Mouse (Mus musculus) small intestine, adult 2 months (tissue): ENCODE measurements at regions not wholly inside any gene's neighbourhood (a gene's known extent, or its start where the extent isn't known, plus 50 kb on each side); places are given as distances from the start of the nearest gene placed in this dataset.

Experiments
- H3K27ac ChIP-seq: fragments of 200-500 bp; 2 replicates; pipeline ENCODE4 v1.5.1; 2012; ENCODE audit warnings: low read depth, low read length, control low read depth, inconsistent platforms; ENCODE audit not compliant: insufficient read depth
- H3K27me3 ChIP-seq: fragments of 200-500 bp; 2 replicates; pipeline ENCODE4 v1.6.1; 2012; ENCODE audit warnings: mild to moderate bottlenecking, moderate library complexity, low read length, inconsistent platforms; ENCODE audit not compliant: control insufficient read depth, insufficient read depth
- H3K36me3 ChIP-seq: fragments of 200-500 bp; 2 replicates; pipeline ENCODE4 v1.6.1; 2012; ENCODE audit warnings: mild to moderate bottlenecking, low read length, control low read depth, inconsistent platforms; ENCODE audit not compliant: control insufficient read depth, insufficient read depth
- H3K4me1 ChIP-seq: fragments of 200-500 bp; 2 replicates; pipeline ENCODE4 v1.6.1; 2012; ENCODE audit warnings: low read length, inconsistent platforms, mixed read lengths; ENCODE audit not compliant: control insufficient read depth, insufficient read depth, insufficient read length
- H3K4me3 ChIP-seq: fragments of 200-500 bp; 2 replicates; pipeline ENCODE4 v1.5.1; 2012; ENCODE audit warnings: low read depth, mild to moderate bottlenecking, control low read depth, inconsistent platforms, low read length, moderate library complexity
- CTCF ChIP-seq: fragments of 200-500 bp; IDR thresholded peaks from 2 replicates; pipeline ENCODE4 v1.5.1; 2012; ENCODE audit warnings: low read depth, mild to moderate bottlenecking, control low read depth, inconsistent platforms, low read length, moderate library complexity, mixed read lengths; ENCODE audit not compliant: insufficient replicate concordance, insufficient read length; ENCODE audit errors: extremely low read depth
- POLR2A ChIP-seq: fragments of 200-500 bp; IDR thresholded peaks from 2 replicates; pipeline ENCODE4 v1.6.1; 2012; ENCODE audit warnings: low read depth, mild to moderate bottlenecking, control low read depth, inconsistent platforms, low read length, moderate library complexity
- WGBS: fragments of 180-500 bp; shearing (Covaris S2); methylation state at CpG from one replicate; pipeline ENCODE4 v1.1.7; 2018; 5-methylcytosine and 5-hydroxymethylcytosine counted together

DNA sequence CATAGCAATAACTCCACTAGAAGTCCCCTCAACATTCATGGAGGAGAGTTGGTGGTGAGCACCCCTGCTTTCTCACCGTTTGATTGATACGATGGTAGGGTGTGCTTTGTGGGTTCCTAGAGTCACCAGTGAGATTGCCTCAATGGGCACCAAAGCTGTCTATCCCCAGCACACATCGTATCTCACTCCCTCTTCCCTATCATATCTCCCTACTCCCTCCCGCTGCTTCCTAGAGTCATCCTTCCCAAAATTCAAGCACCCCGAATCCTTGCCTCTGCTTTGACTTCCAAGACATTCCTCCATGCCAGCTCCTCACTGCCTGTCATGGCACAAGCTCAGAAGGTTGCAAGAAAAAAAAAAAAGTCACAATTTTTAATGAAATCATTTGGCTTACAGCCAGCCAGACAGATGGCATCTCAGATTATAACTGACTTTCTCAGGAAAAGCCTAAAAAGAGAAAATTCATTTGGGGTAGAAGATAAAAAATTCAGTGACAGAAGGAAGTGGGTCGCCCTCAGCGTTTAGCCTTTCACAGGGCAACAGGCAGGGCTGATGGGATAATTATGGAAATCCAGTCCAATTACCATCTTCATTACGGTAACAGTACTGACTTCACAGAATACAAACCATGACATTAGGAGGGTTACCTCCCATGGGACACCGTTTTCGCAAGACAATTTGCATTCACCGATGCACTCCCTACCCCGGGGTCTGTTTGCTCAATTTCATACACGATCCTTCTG is 114.3 kb downstream of the Drd1 start:
- H3K36me3 ChIP-seq, result no peaks in the 10 kb centered on the region
- H3K4me3 ChIP-seq, result no peak overlapping the region
- no peak for TF ChIP-seq CTCF
- TF ChIP-seq POLR2A, result no peak
- WGBS, result 86% methylated on average over 13 of the region's 13 CpGs
- no peak overlapping the region for H3K27ac ChIP-seq
- no peaks in the 10 kb centered on the region for H3K27me3 ChIP-seq
- no peaks in the 10 kb centered on the region for H3K4me1 ChIP-seq

DNA sequence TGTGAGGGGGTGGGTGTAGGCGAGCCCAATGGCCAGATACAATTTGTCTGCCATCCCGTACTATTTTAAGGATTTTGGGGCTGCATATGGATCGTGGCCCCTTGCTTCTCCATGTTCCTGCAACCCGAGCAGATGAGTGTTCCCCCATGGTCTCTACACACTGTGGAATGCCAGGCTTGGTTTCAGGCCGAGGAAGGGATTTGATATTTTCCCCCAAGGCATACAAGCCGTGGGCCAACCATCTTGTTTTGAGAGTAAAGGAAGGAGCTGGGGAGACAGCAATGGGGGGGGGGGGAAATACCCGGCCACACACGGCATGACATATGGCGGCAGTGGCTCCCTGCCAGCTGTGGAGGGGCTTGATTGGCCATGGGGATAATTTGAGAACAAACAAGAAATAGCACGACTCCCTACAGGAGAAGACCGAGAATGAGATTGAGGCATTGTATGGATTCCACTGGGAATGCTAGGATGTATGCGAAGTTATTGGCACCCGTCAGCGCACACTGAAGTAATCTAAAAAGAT is 120.3 kb downstream of the Drd1 start:
- Histone ChIP-seq H3K27me3 (no peaks in the 10 kb centered on the region), H3K4me3 (no peak overlapping the region), H3K27ac (no peak overlapping the region), H3K36me3 (no peaks in the 10 kb centered on the region), H3K4me1 (no peaks in the 10 kb centered on the region)
- 85% methylated on average over 14 of the region's 14 CpGs for WGBS
- TF ChIP-seq CTCF, result no peak
- no peak for TF ChIP-seq POLR2A

DNA sequence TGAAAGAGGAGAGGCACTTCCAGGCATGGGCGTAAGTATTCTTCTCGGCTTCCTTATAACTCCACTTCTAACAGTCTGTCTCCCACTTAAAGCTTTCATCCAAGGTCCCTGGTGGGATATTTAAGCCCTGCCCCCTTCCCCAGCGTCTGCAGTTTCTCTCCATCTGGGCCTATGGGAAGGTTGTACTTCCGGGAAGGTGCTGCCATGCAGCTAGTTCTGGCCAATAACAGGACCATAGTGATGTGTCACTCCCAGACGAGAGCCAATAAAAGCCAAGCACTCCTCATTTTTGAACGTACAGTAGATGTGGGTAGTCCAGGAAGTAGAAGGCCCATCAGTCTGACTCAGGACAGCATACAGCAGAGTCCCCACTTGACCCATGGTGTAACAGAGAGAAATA is 121.0 kb downstream of the Drd1 start:
- Histone ChIP-seq H3K4me3 (no peak overlapping the region), H3K36me3 (no peaks in the 10 kb centered on the region), H3K27me3 (no peaks in the 10 kb centered on the region), H3K4me1 (no peaks in the 10 kb centered on the region), H3K27ac (no peak overlapping the region)
- TF ChIP-seq POLR2A (no peak), CTCF (no peak)
- 78% methylated on average over 6 of the region's 6 CpGs for WGBS

DNA sequence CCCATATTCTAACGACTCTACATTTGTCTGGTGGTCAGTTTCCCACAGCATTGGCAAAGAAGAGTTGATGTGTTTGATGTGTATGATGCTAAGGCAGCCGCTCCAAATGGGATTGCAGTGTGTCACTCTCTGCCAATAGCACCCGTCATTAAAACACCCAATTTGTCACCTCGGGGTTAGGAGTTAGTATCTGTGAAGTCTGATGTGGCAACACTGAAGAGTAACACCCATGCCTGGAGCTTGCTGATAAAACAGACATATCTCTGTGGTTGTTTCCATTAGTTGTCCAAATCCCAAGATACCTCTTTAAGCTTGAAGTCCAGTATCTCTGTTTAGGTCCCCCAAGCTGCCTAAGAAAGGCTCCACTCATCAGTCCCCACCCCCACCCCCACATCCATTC is 129.4 kb downstream of the Drd1 start:
- Histone ChIP-seq H3K36me3 (no peaks in the 10 kb centered on the region), H3K4me1 (no peaks in the 10 kb centered on the region), H3K4me3 (no peak overlapping the region), H3K27me3 (no peaks in the 10 kb centered on the region), H3K27ac (no peak overlapping the region)
- TF ChIP-seq POLR2A (no peak), CTCF (no peak)
- WGBS, result 85% methylated on average over 4 of the region's 4 CpGs

DNA sequence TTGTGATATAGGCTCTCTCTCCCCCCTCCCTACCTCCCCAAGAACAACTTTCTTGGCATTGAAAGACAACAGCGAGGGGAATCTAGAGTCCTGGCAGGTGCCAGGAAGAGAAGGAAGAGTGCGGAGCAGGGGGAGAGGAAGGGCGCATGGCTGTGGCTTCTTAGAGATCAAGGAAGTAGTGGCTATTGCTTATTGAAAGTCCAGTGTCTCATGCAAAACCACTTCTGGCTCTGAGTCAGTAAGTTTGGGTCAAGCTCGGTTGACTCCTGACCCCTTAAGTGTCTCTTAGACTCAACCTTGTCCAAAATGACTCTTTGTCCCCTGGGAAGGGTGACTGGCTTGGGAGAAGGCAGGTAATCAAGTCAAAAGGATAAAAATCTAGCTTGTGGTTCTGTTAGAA is 131.1 kb downstream of the Drd1 start:
- Histone ChIP-seq H3K36me3 (no peaks in the 10 kb centered on the region), H3K4me1 (peaks cover 4% of the 10 kb centered on the region; the same call in 1 of the 2 replicates), H3K27me3 (no peaks in the 10 kb centered on the region), H3K4me3 (no peak overlapping the region), H3K27ac (no peak overlapping the region)
- TF ChIP-seq CTCF (no peak), POLR2A (no peak)
- 76% methylated on average over 4 of the region's 4 CpGs for WGBS

DNA sequence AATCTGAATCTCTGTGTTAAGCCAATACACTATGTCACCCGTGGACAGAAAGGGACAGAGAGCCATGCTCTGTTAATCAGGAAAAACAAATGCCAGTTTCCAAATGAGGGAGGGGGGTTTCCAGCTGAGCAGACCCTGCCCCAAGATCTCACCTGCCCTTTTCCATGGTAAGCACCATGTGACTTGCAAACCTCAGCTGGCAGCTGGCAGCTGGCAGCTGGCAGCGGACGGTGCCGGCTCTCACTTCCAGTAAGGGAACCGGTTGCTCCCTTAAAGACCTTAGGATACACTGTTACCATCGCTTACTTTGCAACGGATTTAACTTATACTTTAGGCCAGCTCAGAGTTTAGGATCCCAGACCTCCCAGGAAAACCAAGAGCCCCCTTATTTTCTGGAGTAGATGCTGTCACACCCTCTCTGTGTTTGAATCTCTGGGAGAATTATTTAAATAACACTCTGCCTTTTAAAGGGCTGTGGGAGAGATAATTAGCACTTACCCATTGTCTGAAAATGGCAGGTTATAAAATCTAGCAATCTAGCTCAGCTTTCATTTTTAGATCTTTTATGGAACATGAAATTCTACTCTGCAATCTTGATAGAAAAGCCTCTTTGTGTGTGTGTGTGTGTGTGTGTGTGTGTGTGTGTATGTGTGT is 131.7 kb downstream of the Drd1 start:
- no peaks in the 10 kb centered on the region for H3K36me3 ChIP-seq
- TF ChIP-seq CTCF, result no peak
- no peak for TF ChIP-seq POLR2A
- H3K27me3 ChIP-seq, result no peaks in the 10 kb centered on the region
- H3K27ac ChIP-seq, result no peak overlapping the region
- no peak overlapping the region for H3K4me3 ChIP-seq
- WGBS, result 78% methylated on average over 7 of the region's 7 CpGs
- peaks cover 4% of the 10 kb centered on the region; the same call in 1 of the 2 replicates for H3K4me1 ChIP-seq

DNA sequence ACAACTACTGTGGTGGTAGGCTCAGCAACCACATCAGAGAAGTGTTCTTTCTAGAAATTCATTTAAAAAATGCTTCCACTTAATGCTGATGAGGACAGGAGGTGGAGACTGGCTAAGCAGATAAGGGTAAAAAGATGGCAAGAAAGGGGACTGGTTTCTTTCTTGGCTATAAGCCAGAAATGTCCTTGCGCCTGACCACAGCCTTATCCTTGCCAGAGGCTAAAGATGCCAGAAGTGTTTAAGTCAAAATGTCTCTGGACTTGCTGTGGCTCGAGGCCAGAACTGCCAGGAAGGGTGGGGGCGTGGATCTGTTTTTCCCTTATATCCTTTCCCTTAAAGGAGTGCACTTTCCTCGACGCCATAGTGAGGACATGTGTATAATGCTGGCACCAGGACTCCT is 133.7 kb downstream of the Drd1 start:
- WGBS, result 74% methylated on average over 5 of the region's 5 CpGs
- Histone ChIP-seq H3K4me3 (no peak overlapping the region), H3K27me3 (no peaks in the 10 kb centered on the region), H3K27ac (no peak overlapping the region), H3K36me3 (no peaks in the 10 kb centered on the region), H3K4me1 (peaks cover 4% of the 10 kb centered on the region; the same call in 1 of the 2 replicates)
- TF ChIP-seq POLR2A (no peak), CTCF (no peak)
